Mouse (Mus musculus) thymus, postnatal 36 days (tissue): ENCODE results near the gene Eif2ak3.
"Not testable (repeated sequence)": the region's sequence is repeated elsewhere in the genome, so short reads cannot be mapped to it uniquely, and the experiment has no call there.

ENCODE experiments used
- DNase-seq, 2 experiments: peaks; one replicate each; pipeline ENCODE4 v3.0.0; 2022; ENCODE audit warnings: mixed read lengths in 2 of 2

The Eif2ak3 gene

DNA sequence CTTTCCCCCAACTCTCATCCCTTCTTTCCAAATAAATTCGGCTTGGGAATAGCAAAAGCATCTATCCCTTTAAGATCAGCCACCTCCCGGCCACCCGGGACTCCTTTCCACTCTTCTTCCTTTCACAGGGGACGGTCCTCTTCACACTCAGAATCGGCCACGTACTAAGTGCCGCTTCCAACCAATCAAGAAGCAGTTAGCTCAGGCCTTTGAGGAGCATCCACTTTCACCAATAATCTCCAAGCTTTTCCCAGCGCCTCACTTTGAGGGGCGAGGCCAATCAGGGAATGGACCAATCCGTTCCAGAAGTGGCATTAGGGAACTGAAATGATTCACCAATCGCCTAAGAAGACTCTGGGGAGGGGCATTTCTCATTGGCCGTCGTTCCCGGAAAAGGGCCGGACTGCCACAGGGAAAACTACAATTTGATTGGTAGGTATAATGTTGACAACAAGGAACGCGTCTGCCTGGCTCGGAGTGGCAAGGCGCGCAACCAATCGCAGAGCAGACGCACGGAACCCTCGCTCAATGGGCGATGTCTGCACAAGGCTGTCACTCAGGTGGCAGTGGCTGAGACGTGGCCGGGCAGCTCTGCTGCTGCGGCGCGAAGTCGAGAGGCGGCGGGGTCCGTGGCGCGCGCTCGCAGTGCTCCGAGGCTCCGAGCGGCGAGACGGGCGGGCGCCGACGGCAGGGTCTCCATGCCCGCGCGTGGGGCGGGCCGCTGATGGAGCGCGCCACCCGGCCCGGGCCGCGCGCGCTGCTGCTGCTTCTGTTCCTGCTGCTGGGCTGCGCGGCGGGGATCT, at the start of gene Eif2ak3:
Eif2ak3 (plus strand) TSS at position 514 of the 803 bp plus-strand sequence.
- DNase-seq, result peak; percentile 94 to 98

DNA sequence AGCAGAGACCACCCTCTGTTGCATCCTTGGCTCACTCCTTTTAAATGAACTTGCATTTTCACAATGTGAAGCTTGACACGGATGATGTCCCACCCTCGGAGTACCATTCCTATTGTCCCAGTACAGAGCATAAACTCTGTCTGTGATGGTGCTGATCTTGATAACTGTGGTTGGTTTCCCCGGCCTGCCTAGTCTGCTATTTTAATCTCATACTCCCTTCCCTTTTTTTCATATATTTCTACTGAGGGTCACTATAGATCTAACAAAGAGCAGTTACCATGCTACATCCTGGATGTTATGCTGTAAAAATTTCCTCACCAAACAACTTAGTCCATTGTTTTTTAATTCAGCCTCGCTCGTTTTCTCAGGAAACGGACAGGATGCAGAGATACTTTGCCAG, 47.4 kb upstream of the Eif2ak3 start:
- DNase-seq, result no peak

DNA sequence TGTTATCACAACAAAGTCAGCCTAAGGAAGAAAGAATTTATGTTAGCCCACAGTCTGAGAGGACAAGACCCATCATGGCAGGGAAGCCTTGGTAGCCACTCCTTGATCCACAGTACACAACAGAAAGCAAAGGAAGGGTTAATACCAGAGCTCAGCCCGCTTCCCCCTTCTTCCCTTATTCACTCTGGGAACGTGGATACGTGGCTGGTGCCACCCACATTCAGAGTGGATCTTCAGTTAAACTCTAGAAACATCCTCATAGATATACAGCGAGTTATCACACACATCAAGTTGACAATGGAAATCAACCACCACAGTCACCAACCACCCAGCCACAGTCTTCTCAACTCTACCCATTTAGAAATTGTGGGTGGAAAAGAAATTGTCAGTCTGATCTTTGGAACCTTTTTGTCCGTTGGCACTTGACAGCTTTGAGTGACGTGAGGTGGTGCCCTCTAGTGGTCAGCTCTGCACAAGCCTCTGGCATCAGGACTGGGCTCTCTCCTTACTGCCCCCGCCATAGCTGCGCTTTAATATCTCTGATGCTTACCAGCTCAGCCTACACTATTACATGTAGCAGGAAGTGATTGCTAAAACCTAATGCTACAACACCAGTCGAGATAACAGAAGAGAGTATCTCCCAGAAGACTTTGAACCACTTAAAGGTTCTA, 46.6 kb upstream of the Eif2ak3 start:
- DNase-seq, result peak; percentile 72 to 73

DNA sequence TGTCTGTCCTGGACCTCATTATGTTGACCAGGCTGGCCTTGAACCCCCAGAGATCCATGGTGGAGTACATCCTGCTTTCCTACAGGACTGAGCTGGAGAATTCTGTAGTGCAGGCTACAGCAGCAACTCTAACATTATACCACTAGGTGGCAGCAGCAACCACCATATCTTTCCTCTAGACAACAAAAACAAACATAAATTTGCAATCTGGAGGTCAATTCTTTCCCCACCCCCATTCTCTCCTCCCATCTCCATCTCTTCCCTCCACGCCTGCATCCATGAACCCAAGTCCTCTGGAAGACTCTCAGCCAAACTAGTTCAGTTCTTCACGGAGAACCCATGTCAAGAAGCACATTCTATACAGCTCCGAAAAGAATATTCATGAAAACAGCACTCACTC, 39.7 kb upstream of the Eif2ak3 start:
- DNase-seq, result peak in 1 of 2 experiments; percentile 26

DNA sequence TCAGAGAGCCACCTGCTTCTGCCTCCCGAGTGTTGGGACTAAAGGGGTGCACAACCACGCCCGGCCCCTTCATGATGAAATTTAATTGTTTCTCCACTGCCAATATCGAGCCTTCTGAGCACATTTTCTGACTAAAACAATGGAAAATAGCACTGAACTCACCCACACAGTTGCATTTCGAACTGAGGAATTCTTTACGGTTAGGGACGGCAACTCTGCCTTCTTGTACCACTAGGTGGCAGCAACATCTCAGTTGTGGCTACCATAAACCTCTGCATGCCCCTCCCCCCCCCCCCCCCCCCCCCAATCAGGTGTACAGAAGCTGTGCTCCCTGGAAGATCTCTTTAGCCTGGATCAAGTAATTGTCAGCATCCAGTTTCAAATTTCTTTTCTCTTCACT, 39.0 kb upstream of the Eif2ak3 start:
- DNase-seq, result peak; percentile 52 to 61

DNA sequence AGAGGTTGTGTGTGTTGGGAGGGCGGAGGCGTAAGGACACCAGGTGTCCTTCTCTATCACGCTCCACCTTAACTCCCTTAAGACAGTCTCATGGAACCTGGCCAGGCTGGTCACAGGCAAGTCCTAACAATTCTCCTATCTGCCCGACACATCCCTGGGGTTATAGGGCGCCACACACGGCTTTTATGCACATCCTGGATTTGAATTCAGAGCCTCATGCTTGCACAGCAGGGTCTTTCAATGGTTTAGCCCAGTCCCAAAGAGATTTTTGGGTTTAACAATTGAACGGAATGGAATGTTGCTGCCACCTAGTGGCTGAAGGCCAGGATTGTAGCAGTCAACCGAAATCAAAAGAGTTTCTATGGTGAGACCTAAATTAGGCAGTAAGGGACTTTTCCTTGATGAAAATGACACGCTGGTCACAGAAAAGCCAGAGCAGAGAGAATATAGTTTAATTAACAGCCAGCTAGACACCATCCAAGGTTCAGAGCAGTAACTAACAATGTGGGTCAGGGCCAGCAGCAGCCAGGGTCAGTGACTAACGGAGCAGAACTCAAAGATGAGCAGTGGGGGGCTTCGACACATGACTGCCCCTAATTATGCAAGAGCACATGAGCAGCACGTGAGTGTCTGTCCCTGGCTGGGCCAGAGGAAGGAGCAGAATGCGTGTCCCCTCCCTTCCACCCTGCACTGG, 38.3 kb upstream of the Eif2ak3 start:
- DNase-seq, result peak; percentile 45 to 61

DNA sequence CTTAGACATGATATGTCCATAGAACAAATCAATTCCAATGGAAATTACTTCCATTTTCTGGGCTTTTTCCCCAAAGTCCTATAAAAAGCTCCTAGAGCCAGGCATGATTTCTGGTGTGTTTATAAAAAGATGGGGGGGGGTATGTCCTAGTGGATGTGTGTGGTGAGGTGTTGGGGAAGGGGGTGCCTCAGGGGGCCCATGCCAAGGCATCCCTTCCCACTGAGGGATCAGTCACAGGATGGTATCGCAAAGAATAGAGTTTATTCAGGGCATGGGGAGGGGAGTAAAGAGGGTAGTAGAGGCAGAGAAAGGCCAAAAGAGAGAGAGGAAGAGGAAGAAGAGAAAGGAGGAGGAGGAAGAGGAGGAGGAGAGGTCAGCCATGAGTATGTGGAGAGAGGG, 37.8 kb upstream of the Eif2ak3 start:
- DNase-seq, result no peak

DNA sequence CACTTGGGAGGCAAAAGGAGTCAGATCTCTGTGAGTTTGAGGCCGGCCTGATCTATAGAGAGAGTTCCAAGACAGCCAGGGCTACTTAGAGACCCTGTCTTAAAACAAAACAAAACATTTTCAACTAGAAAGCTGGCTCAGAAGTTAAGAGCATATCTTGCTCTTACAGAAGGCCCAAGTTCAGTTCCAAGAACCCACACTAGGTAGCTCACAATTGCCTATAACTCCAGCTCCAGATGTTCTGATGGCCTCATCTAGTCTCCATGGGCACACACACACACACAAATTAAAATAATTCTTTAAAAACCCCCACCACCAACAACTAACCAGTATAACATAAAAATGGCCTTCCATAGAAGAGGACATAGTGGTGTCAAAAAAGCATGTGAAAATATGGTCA, 33.8 kb upstream of the Eif2ak3 start:
- DNase-seq, result no peak

DNA sequence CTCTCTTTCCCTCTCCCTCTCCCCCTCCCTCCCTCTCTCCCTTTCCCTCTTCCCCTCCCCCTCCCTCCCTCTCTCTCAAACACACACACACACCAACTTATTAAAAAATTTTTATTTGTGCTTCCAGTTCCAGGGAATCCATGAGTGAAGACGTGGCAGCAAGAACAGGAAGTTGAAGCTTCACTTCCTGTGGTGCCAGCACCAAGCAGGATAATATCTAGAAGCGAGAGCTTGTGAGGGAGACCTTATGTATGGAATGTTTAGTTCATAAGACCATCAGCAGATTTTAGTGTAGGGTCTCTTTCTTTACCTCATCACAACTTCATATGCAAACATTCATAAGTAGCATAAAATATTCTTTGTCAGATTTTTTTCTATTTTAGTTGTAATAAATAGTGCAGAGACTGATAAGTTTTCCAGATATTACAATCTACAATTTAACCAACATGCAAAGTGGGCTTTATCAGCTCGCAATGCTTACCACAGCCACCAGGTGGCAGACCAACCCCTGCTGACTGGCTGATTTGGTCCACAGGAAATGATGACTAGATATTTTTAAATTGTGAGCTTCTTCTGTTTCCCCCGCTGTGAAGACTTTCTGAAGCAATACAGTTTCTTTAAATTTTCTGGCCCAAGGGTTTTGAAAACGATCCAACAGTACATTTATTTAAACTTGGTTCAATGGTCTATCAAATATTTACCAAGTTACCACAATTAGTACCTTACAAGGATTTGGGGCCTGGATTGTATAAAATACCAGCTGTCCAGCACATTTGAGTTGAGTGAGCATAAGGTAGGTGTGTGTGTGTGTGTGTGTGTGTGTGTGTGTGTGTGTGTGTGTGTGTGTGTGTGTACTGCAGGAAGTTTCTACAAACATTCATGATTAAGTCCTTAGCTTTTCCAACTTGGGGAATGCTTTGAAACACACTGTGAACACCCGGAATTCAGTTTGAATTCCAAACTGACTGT, 32.5 kb upstream of the Eif2ak3 start:
- peak; percentile 81 to 87 for DNase-seq

DNA sequence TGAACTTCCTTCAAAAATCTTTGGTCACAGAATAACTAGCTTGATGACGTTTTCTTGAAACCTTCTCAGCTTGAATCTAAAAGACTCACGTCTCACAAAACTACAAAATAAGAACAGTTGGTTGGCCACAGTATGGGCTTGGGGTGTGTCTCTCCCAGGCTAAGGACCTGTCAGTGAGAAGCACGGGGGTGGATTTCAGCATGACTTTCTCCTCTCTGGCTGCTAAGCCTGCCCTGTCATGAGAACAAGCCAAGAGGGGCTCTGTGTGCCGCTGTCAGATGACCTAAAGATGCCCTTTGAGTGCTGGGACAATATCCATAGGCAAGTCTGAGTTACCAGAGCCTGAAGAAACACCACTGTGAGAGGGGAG, 31.8 kb upstream of the Eif2ak3 start:
- peak in 1 of 2 experiments; percentile 38 for DNase-seq

DNA sequence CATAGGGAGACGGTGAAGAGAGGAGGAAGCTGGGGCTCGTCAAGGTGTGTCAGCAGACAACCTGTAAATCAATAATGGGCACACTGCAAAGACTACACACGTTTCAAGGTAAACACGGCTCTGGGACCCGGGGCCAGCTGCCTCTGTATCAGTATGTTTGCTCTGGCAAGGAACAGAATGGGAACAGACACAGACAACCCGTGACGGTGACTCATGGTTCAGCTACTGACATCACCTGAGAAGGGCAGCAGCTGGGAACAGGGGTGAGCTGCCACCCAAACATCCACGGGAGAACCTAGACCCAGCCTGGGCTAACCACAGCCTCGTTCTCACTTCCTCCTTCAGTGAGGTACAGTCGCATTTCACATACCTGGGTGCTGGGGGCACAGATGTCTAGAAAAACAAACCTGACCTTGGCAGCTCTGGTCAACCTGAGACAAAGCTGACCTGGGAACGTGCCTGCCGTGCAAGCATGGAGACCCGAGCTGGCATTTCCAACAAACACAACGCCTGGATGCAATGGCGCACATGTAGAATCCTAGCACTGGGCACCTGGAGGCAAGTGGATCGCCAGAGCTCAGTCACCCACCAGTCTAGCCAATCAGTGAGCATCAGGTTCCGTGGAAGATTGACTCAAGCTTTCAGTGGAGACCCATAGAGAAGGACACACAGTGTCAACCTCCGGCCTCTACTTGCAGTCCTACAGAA, 30.2 kb upstream of the Eif2ak3 start:
- DNase-seq, result peak; percentile 55 to 77

DNA sequence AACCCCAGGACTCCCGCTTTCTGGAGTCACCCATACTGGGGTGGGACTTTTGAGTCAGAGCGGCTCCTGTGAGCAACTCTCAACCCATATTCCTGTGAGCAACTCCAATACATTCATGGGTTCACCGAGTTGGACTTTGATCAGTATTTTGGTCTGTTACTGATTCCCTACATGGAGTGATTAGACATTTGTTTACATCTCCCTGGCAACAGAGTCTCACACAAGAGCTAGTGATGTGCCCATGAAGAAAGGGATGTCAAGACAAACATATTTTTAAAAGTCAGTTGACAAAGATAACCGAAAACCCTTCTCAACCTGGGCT, 29.7 kb upstream of the Eif2ak3 start:
- DNase-seq, result no peak

DNA sequence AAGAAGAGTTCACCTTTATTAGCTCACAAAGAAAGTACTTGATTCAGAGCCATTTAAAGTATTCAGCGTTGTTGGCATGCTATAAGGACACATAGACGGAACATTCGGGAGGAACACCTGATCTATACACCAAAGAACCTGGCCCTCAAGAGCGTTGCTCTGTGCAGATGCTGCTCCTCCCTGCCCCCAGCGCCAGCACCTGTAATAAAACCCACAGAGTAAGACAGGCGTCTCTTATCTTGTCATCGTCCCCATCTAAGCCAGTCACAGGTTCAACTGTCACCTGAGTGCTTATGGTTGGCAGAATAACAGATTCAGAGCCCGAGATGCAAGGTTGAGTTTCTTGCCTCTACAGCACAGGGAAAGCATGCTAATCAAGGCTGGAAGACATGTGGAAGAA, 28.8 kb upstream of the Eif2ak3 start:
- peak in 1 of 2 experiments; percentile 69 for DNase-seq

DNA sequence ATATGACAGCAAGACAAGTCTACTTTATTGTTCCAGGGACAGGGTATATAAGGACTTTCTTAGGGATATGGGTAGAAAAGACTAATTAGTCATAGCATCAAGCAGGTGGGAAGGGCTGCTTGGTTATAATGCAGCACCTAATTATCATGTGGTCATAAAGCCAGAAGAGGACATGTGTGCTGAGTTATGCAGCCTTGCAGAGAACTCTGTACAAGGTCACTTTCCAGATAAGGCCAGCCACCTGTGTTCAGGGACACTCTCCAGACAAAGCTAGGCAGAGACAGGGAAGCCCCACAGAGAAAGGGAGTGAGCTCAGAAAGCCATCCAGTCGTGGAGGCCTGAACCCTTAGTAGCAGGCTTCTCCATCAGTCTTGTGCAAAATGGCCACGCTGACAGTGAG, 22.7 kb upstream of the Eif2ak3 start:
- DNase-seq, result no peak

DNA sequence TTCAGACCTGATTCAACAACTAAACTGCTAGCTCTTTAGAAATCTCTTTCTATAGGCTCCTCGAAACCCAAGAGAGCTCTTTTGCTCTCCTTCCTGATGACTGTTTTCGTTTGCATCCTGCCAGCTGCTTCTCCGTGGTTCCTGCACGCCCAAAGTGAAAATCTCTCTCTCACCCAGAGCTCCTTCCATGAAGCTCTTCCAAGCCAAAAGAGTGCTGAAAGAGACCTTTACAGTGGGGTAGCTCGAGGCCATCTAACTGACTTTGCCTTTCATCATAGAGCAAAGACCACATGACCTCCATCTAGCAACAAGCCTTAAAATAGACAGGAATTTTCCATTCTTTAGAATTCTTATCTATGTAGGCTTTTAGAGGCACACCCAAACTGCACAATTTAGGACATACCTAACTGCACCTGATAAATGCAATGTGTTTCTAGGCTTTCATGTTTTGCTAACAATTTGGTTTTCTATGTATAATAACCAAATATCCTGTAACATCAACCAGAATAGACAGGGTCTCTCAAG, 21.9 kb upstream of the Eif2ak3 start:
- DNase-seq, result peak in 1 of 2 experiments; percentile 37

DNA sequence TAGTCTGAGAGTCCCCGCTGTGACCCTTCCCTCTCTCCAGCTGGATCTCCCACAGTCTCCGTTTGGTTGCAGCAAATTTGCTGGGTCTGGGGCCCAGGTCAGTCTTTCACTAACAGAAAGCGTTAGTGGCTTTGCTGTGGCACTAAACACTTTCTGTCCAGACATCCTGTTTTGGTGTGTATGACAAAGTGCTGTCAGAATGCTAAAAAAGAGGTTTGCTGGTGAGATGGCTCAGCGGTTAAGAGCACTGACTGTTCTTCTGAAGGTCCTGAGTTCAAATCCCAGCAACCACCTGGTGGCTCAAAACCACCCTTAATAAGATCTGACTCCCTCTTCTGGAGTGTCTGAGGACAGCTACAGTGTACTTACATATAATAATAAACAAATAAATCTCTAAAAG, 21.0 kb upstream of the Eif2ak3 start:
- not testable (repeated sequence) for DNase-seq

DNA sequence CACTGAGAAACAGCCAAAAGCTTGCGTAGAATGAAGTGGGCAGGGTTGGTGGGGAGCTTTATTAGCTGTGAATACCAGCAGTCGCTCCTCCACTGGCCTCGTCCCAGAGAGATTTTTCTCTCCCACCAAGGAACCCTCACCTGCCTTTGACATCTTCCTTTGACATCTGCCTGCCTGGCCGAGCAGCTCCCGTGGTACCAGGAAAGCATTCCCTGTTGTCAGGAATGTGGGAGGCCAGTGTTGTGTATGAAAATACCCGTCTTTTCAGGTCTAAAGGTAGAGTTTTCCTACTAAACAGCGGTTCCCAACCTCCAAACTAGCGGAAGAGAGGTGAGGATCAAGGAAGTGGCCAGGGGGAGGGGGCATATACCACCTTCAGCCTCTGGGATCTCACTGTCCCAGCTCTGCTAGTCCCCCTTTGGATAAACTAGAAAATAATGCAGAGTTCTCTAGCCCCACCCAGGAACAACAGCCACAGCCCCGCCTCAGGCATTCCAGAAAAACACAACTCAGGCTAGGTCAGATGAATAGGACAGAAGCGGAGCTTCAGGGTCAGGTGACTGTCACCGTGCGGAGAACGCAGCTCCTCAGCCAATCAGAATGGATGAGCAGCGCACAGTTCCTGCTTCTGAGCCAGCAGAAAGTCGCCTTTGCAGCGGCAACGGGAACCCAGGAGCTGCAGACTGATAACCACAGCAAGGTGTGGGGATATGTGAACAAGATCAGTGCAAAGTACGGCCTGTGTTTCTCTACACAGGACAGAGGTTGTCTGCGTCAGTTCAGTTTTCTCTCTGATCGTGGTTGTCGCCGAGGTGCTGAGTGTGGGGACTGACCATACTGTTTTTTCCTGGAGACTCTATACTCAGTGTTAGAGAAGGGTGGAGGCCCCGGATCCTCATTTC, 20.0 kb upstream of the Eif2ak3 start:
- DNase-seq, result peak; percentile 80 to 86

DNA sequence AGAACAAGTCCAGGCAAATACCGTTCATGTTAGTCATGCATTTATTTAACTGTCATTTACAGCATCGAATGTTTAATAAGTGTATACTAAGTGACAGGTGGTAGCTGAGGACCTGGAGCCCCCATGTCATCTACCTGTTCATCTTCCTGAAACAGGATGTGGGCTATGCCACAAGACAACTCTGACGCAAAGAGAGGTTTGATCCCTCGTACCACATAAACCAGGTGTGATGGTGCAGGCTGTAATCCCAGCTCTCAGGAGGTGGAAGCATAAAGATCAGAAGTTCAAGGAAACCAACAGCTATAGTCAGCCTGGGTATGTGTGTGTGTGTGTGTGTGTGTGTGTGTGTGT, 19.4 kb upstream of the Eif2ak3 start:
- peak; percentile 69 to 79 for DNase-seq

DNA sequence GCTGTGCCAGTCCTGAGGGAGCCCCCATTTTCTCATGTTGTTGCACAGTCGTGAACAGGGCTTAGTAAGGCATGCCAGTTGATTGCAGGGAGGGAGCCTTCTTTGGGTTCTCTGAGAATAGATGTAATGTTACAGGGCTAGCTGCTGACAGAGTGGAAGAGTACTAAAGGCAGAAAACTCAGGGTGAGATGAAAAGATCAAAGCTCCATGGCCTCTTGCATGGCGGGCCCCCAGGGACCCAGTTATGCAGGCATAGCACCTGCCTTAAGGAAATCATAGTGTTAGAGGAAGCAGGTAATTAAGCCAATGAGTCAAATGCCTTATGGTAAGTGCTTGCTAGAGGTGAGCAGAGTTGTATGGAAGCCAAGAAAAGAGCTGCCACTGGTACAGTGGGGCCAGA, 14.9 kb upstream of the Eif2ak3 start:
- DNase-seq, result peak in 1 of 2 experiments; percentile 36

DNA sequence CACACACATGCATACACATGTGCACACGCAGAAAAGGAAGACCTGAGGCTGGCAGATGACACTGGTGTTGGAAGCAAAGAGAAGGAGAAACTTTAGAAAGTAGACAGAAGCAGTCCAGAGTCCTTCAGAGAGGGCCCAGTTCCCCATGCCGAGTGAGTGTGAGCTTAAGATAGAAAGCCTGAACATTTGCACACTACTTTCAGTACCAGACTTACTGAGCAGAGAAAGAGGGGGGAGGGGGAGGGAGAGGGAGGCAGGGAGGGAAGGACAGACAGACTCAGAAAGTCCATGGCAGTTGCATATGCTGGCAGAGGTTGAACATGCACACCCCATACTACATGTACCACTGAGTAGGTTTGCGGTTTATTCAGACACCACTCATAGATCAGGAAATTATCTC, 13.8 kb upstream of the Eif2ak3 start:
- DNase-seq, result no peak
